Mouse (Mus musculus) neural tube, embryonic 13.5 days (tissue): ENCODE results near the gene Wfikkn1. TPM values are rescaled to one million over a fixed set of nuclear protein-coding genes. Genes with fewer than 3 reads are reported as not detected.
A peak's percentile ranks its signal among the peaks of the same experiment; 100 is the strongest.
"Not testable (repeated sequence)": the region's sequence is repeated elsewhere in the genome, so short reads cannot be mapped to it uniquely, and the experiment has no call there.

Experiments used
- ATAC-seq: fragments of 200-750 bp; cut with Nextera tagmentation; 2 replicates; pipeline ENCODE4 v1.8.0; 2017; ENCODE audit warnings: low read depth, mild to moderate bottlenecking, moderate TSS enrichment, moderate library complexity
- H3K27ac ChIP-seq: fragments of 300-500 bp; sonication (generic); replicated peaks from 2 replicates; pipeline ENCODE4 v1.5.1; 2015; ENCODE audit warnings: moderate library complexity, mild to moderate bottlenecking, inconsistent platforms
- H3K27me3 ChIP-seq: fragments of 300-500 bp; sonication (generic); 2 replicates; pipeline ENCODE4 v1.6.1; 2015; ENCODE audit warnings: mild to moderate bottlenecking, inconsistent platforms
- H3K36me3 ChIP-seq: fragments of 300-500 bp; sonication (generic); 2 replicates; pipeline ENCODE4 v1.6.1; 2015; ENCODE audit warnings: mild to moderate bottlenecking, inconsistent platforms
- H3K4me1 ChIP-seq: fragments of 300-500 bp; sonication (generic); replicated peaks from 2 replicates; pipeline ENCODE4 v1.6.1; 2015; ENCODE audit warnings: inconsistent platforms
- H3K4me2 ChIP-seq: fragments of 300-500 bp; sonication (generic); 2 replicates; pipeline ENCODE4 v1.6.1; 2015; ENCODE audit warnings: inconsistent platforms, mild to moderate bottlenecking, moderate library complexity
- H3K4me3 ChIP-seq: fragments of 300-500 bp; sonication (generic); 2 replicates; pipeline ENCODE4 v1.5.1; 2015; ENCODE audit warnings: mild to moderate bottlenecking, inconsistent platforms
- H3K9ac ChIP-seq: fragments of 300-500 bp; sonication (generic); 2 replicates; pipeline ENCODE4 v1.6.1; 2015; ENCODE audit warnings: moderate library complexity, mild to moderate bottlenecking, inconsistent platforms
- H3K9me3 ChIP-seq: fragments of 300-500 bp; sonication (generic); 2 replicates; pipeline ENCODE4 v1.6.1; 2016; ENCODE audit warnings: inconsistent platforms
- WGBS: fragments of 180-500 bp; shearing (Covaris S2); methylation state at CpG from one replicate; pipeline ENCODE4 v1.1.7; 2015; 5-methylcytosine and 5-hydroxymethylcytosine counted together
- polyA plus RNA-seq: library from polyadenylated mRNA; unstranded; fragments of >200 nt; fragmentation: Nextera tagmentation; extraction: Ambion mirVana; gene quantifications from 2 replicates; pipeline ENCODE4 v1.2.1, GENCODE M21; 2015

The Wfikkn1 gene
- polyA plus RNA-seq, 1 experiment from 2014 or later, result 0.53 TPM

DNA sequence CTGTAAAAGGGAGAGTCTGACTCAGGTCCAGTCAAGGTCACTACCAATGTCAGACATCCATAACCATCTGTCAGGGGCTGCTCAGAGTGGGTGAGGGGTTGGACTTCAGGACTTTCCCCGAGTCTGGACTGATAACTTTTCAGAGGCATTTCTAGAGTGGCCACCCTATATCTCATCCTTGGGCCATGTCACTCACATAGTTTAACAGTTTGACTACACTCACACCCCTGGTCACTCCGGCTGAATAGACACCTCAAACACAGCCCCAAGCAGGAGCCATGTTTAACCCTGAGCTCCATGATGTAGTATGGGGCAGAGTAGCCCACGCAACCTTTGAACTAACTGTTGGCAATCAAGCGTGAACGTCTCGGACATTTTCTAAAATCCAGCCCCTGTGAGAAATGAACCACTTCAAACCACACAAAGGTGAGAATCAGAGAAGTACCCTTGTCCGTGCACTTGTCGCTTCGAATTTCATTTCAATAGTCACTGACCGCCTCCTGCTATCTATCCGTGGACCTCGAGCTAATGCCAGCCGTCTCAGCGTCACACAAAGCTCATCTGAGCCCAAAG, 6.4 kb downstream of the Wfikkn1 start:
- Histone ChIP-seq H3K27me3 (no peaks in the 10 kb centered on the region), H3K9ac (peak overlapping the region; percentile 92), H3K9me3 (no peaks in the 10 kb centered on the region), H3K36me3 (peaks cover 16% of the 10 kb centered on the region), H3K4me3 (peak overlapping the region; percentile 79), H3K27ac (peak overlapping the region; percentile 92), H3K4me1 (peaks cover 23% of the 10 kb centered on the region), H3K4me2 (peak overlapping the region; percentile 94)
- WGBS, result 8% methylated on average over 14 of the region's 14 CpGs
- no peak; the same call in 1 of the 2 replicates for ATAC-seq

DNA sequence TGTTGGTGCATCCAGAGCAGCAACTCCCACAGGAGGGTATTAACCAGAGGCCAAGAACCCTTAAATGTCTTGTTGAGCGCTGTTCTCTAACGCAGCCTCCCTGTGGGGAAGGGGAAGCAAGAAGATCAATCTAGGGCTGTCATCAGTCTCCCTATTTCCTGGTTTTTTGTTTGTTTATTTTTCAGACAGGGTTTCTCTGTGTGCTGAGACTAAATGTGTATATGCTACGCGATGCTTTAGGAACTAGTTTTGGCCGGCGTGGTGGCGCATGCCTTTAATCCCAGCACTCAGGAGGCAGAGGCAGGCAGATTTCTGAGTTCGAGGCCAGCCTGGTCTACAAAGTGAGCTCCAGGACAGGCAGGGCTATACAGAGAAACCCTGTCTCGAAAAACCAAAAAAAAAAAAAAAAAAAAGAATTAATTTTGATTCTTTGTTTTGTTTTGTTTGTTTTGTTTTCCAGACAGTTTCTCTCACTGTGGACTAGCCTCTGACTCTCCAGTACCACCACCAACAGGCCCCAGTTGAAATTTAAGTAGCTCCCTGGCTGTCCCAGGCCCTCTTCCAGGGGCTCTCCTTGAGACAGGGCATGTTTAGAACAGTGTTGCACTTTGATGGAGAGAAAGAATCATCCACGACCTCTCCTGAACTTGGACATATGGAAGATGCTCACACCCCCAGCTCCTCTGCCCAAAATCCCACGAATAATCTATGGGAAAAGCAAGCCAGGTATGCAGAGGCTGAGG, 7.1 kb downstream of the Wfikkn1 start:
- peaks cover 28% of the 10 kb centered on the region for H3K4me1 ChIP-seq
- no peak for ATAC-seq
- WGBS, result 78% methylated on average over 11 of the region's 11 CpGs
- peak overlapping the region; percentile 92 for H3K9ac ChIP-seq
- H3K9me3 ChIP-seq, result no peaks in the 10 kb centered on the region
- no peaks in the 10 kb centered on the region for H3K27me3 ChIP-seq
- peak overlapping the region; percentile 79 for H3K4me3 ChIP-seq
- peak overlapping the region; percentile 94 for H3K4me2 ChIP-seq
- peak overlapping the region; percentile 92 for H3K27ac ChIP-seq
- H3K36me3 ChIP-seq, result peaks cover 10% of the 10 kb centered on the region

DNA sequence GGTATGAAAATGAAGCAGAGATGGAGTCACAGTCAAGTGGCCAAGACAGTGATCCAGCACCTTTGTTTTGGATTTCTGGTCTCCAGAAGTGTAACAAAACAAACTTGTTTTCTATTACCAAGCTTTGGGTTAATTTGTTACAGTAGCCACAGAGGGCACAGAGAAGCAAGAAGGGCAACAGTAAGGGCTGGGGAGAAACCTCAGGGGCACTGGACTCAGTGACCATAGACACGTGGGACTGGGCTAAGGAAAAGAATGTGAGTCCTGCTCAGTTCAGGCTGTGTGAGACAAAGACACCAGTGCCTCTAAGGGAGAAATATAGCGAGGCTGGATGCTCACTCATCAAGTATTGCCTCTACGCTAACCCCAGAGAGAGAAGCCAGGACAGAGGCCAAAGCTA, 8.0 kb downstream of the Wfikkn1 start:
- H3K4me3 ChIP-seq, result no peak overlapping the region
- H3K4me2 ChIP-seq, result no peak overlapping the region
- H3K27me3 ChIP-seq, result no peaks in the 10 kb centered on the region
- peaks cover under 1% of the 10 kb centered on the region for H3K36me3 ChIP-seq
- H3K9ac ChIP-seq, result no peak overlapping the region
- WGBS, result 76% methylated on average over 3 of the region's 3 CpGs
- no peak for ATAC-seq
- H3K4me1 ChIP-seq, result peaks cover 34% of the 10 kb centered on the region
- no peak overlapping the region for H3K27ac ChIP-seq
- H3K9me3 ChIP-seq, result no peaks in the 10 kb centered on the region

DNA sequence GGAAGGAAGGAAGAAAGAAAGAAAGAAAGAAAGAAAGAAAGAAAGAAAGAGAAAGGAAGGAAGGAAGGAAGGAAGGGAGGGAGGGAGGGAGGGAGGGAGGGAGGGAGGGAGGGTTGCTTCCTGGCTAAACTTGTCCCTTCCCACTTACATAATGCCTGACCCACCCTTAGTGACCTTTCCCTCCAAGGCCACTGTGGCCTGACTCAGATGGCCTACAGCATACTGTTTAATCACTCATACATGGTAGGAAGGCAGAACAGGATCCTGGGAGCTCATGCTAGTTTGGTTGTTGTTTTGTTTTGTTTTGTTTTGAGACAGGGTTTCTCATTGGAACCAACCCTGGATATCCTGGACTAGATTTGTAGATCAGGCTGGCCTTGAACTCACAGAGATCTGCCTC, 9.1 kb downstream of the Wfikkn1 start:
- H3K36me3 ChIP-seq, H3K27me3 ChIP-seq, H3K27ac ChIP-seq, ATAC-seq, H3K4me2 ChIP-seq, H3K4me3 ChIP-seq, H3K9me3 ChIP-seq, H3K9ac ChIP-seq: not testable (repeated sequence)
- peaks cover 31% of the 10 kb centered on the region for H3K4me1 ChIP-seq

DNA sequence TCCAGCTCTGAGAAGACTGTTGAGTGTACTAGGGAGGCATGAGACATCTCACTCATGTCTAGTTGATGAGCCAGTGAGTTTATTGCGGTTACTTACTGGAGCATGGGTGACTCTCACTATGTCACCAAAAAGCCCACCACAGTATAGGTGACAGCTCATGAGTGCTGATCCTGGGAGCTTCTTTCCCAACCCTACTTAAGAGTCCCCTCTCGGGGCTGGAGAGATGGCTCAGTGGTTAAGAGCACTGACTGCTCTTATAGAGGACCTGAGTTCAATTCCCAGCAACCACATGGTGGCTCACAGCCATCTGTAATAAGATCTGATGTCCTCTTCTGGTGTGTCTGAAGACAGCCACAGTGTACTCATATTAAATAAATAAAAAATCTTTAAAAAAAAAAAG, 10.7 kb downstream of the Wfikkn1 start:
- Histone ChIP-seq H3K4me3 (no peak overlapping the region), H3K36me3 (no peaks in the 10 kb centered on the region), H3K27ac (no peak overlapping the region), H3K4me2 (no peak overlapping the region), H3K27me3 (no peaks in the 10 kb centered on the region), H3K4me1 (peaks cover 22% of the 10 kb centered on the region), H3K9ac (no peak overlapping the region), H3K9me3 (no peaks in the 10 kb centered on the region)
- WGBS, result 88% methylated on average over 2 of the region's 2 CpGs
- ATAC-seq, result no peak

DNA sequence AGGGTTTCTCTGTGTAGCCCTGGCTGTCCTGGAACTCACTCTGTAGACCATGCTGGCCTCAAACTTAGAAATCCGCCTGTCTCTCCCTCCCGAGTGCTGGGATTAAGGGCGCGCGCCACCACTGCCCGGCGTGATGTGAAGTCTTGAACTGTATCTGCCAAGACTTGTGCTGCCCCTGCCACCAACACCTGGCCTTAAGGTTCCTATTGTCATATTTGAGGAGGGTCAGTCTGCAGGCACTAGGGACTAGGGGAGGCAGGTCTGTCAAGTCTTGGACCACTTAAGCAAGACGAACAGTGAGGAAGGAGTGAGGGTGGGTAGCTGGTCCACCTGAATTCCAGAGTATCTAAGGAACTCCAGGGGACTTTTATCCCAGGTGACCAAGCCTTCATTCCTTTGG, 11.2 kb downstream of the Wfikkn1 start:
- Histone ChIP-seq H3K4me1 (peaks cover 22% of the 10 kb centered on the region), H3K4me3 (no peak overlapping the region), H3K27me3 (no peaks in the 10 kb centered on the region), H3K4me2 (no peak overlapping the region), H3K9ac (no peak overlapping the region), H3K9me3 (no peaks in the 10 kb centered on the region), H3K36me3 (no peaks in the 10 kb centered on the region), H3K27ac (no peak overlapping the region)
- WGBS, result 87% methylated on average over 8 of the region's 8 CpGs
- no peak for ATAC-seq

DNA sequence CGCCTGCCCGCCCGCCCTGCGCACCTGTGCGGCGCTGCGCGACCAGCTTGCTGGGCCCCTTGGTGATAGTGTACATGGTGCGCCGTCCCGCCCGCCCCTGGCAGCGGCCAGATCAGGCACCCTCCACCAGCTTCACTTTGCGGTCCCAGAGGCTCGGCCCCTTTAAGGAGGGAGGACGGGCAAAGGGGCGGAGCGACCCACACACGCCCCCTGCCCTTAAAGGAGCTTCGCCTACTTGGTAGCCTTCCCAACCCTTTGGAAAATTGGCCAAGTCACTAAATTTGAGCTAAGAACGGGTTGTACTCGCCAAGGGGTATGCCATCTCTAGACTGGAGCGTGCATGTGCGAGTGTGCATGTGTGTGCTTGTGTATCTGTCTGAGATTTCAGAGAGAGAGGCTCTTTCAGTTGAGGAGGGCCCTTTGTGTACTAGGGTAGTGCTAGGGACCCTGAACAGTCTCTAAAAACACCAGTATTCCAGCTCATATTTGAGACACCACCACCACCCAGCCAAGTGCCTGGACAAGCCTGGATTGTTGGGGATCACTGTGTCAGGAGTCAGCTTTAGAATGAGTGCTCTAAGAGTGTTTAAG, 12.0 kb downstream of the Wfikkn1 start, which contains the start of gene Mcrip2:
TSS of gene Mcrip2 (minus strand) at position 164 of the 591 bp plus-strand sequence.
- peak; percentile 88 for ATAC-seq
- H3K27me3 ChIP-seq, result no peaks in the 10 kb centered on the region
- under 1% methylated on average over 24 of the region's 24 CpGs for WGBS

DNA sequence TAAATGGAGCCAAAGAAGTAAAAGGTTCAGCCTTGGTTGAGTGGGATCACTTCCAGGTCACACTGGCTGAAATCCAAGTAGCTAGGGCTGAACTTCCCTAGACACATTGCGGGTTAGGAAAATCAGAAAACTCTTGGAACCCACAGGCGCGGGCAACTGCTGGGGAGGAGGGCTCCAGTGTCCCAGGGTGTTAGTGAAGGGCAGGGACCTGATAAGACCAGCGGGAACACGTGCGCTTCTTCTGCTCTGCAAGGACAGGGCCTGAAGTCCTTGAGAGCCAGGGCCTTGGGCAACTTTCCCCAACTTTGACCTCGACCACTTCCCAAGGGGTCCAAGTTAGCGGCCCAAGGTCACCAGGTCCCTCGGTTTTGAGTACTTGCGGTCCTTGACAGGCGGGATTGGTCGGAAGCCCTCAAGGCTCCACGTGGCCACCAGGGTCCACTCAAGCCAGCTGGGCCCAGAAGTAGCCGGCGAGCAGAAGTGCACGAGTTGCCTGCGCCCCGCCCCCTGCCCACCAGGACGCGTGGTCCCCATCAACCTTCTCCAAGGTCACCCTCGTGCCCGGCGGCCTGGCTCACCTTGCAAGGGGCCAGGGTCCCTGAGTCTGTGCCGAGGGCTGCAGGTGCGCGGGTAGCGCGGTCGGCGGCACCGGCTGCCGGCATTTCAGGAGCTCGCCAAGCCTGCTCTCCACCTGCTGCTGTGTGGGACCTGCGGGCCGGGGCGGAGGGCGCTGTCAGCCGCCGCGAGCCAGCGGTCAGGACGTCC, 12.6 kb downstream of the Wfikkn1 start:
- Histone ChIP-seq H3K9me3 (no peaks in the 10 kb centered on the region), H3K4me1 (peaks cover 14% of the 10 kb centered on the region), H3K4me2 (peak overlapping the region; percentile 98), H3K27me3 (no peaks in the 10 kb centered on the region), H3K4me3 (peak overlapping the region; percentile 76), H3K36me3 (no peaks in the 10 kb centered on the region), H3K27ac (0 out of 2 replicates have a peak overlapping the region, but pooled peaks have one; percentile 34), H3K9ac (peak overlapping the region; percentile 80)
- peak; percentile 57 for ATAC-seq
- WGBS, result 2% methylated on average over 40 of the region's 42 CpGs

More for the DNA sequence above, 12.0 kb downstream of the Wfikkn1 start, which contains the start of gene Mcrip2:
- H3K9me3 ChIP-seq, result no peaks in the 10 kb centered on the region
- H3K27ac ChIP-seq, result peak within 1 kb of the TSS; percentile 59
- peaks cover 15% of the 10 kb centered on the region for H3K4me1 ChIP-seq
- no peaks in the 10 kb centered on the region for H3K36me3 ChIP-seq
- peak within 1 kb of the TSS; percentile 98 for H3K4me2 ChIP-seq
- peak within 1 kb of the TSS; percentile 76 for H3K4me3 ChIP-seq
- H3K9ac ChIP-seq, result peak within 1 kb of the TSS; percentile 80

DNA sequence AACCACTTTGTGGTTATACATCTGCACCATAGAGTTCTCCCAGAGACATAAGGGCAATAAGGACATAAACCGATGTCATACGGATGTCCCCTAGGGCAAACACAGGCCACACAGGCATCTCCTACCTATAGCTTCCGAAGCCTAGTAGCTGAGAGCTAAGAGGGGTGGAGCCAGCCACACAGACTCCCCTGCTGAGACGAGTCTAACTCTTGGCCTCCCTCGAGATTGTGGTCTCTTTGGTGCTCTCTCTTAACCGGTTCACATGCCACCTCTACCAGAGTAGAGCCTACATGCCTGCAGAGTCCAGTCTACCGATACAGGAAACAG, 13.2 kb downstream of the Wfikkn1 start:
- WGBS, result 8% methylated on average over 7 of the region's 7 CpGs
- H3K9ac ChIP-seq, result peak overlapping the region; percentile 80

DNA sequence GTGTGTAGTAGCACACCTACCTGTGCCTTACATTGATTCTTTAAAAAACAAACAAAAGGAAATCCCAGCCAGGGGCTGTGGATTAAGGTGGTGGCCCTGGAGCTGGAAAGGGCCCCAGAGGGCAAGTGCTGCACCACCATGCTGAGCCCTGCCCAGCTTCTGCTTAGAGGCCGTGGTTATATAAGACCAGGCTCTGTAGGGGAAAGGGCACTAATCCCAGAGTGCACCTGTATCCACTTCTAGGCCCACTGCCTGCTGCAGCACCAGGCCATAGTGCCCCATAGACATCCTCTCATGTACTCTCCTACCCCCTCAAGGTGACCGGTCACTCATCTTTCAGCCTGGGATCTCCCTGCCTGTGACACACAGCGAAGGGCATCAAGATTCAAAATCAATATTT, 14.5 kb downstream of the Wfikkn1 start:
- H3K4me1 ChIP-seq, result peaks cover 22% of the 10 kb centered on the region
- H3K27ac ChIP-seq, result no peak overlapping the region
- H3K9ac ChIP-seq, result no peak overlapping the region
- H3K4me2 ChIP-seq, result no peak overlapping the region
- H3K9me3 ChIP-seq, result no peaks in the 10 kb centered on the region
- no peaks in the 10 kb centered on the region for H3K27me3 ChIP-seq
- ATAC-seq, result no peak
- H3K36me3 ChIP-seq, result no peaks in the 10 kb centered on the region
- 0 out of 2 replicates have a peak overlapping the region, but pooled peaks have one; percentile 0 for H3K4me3 ChIP-seq
- WGBS, result 97% methylated on average over 3 of the region's 3 CpGs

More for the DNA sequence above, 13.2 kb downstream of the Wfikkn1 start:
- Histone ChIP-seq H3K36me3 (no peaks in the 10 kb centered on the region), H3K4me1 (peaks cover 14% of the 10 kb centered on the region), H3K4me3 (peak overlapping the region; percentile 76), H3K27ac (no peak overlapping the region), H3K9me3 (no peaks in the 10 kb centered on the region), H3K4me2 (peak overlapping the region; percentile 98), H3K27me3 (no peaks in the 10 kb centered on the region)
- no peak for ATAC-seq

DNA sequence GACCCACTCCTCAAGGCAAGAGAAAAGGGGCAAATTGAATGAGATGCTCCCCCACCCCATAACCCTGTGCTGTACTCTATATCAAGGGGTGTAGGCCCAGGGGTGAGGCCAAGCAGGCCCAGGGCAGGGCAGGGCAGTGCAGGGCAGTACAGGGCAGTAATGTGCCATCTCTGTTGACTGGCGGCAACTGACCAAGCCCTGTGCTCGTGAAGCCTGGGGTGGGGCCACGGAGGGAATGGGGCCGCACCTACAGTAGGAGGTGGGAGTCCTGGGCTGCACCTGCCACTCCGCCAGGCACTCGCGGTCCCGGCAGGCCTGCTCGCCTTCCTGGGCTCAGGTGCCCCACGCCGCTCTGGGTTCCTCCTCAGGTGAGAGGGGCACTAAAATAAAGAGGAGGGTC, 15.4 kb downstream of the Wfikkn1 start:
- H3K4me3 ChIP-seq, result no peak overlapping the region
- H3K4me1 ChIP-seq, result peaks cover 30% of the 10 kb centered on the region
- no peak overlapping the region for H3K9ac ChIP-seq
- WGBS, result 91% methylated on average over 11 of the region's 11 CpGs
- no peak overlapping the region for H3K27ac ChIP-seq
- no peaks in the 10 kb centered on the region for H3K36me3 ChIP-seq
- no peaks in the 10 kb centered on the region for H3K27me3 ChIP-seq
- H3K4me2 ChIP-seq, result no peak overlapping the region
- no peak for ATAC-seq
- no peaks in the 10 kb centered on the region for H3K9me3 ChIP-seq

DNA sequence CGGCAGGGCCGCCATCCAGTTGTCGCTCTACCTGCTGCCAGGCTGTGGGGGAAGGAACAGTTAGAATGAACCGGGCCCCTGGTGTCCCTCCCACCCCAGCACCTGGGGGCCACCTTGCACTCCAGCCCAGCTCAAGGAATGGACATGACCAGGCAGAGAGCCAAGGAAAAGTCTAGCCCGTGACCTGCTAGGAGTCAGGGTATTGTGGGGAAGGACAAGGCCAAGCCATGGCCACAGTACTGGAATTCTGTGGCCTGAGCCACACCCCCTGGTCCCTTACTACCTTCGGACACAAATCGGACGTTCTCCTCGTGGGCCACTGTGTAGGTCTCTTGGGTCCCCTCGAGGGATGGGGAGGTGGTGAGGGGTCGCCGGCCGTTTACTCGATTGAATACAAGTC, 16.3 kb downstream of the Wfikkn1 start:
- ATAC-seq, result no peak
- no peaks in the 10 kb centered on the region for H3K9me3 ChIP-seq
- no peak overlapping the region for H3K9ac ChIP-seq
- H3K4me2 ChIP-seq, result no peak overlapping the region
- 92% methylated on average over 14 of the region's 14 CpGs for WGBS
- no peaks in the 10 kb centered on the region for H3K27me3 ChIP-seq
- peaks cover 33% of the 10 kb centered on the region for H3K4me1 ChIP-seq
- no peak overlapping the region for H3K27ac ChIP-seq
- no peaks in the 10 kb centered on the region for H3K36me3 ChIP-seq
- no peak overlapping the region for H3K4me3 ChIP-seq
